Mouse (Mus musculus): ENCODE measurements around the gene Ndufb5. TPM values are rescaled to one million over a fixed set of nuclear protein-coding genes. Genes with fewer than 3 reads are reported as not detected.
"Not testable (repeated sequence)": the region's sequence is repeated elsewhere in the genome, so short reads cannot be mapped to it uniquely, and the experiment has no call there.

Gene Ndufb5
- polyA plus RNA-seq (2012; rRNA removed), result 210 and 260 TPM in 2 replicates

- TF ChIP-seq CTCF (IDR thresholded peaks at IDR 0.05; ENCODE audit: borderline replicate concordance, extremely low read depth, insufficient read depth, insufficient read length), result no peak
- peak; percentile 72; the same call in 1 of the 2 replicates for TF ChIP-seq POLR2A (IDR thresholded peaks at IDR 0.05; ENCODE audit: borderline replicate concordance, extremely low read depth, insufficient read depth, insufficient read length, poor library complexity, severe bottlenecking)
- peak; percentile 100 for DNase-seq (ENCODE audit: low read depth)
These were observed at the start of gene Ndufb5 for GRCm38 (mm10) chr3:32736244-32737171. Ndufb5 (plus strand) TSS chr3:32736990.

GRCm38 (mm10) chr3:32687156-32687555 is 49.6 kb upstream of the Ndufb5 start:
- no peak for DNase-seq (ENCODE audit: low read depth)
- TF ChIP-seq CTCF (IDR thresholded peaks at IDR 0.05; ENCODE audit: borderline replicate concordance, extremely low read depth, insufficient read depth, insufficient read length), result no peak
- TF ChIP-seq POLR2A (IDR thresholded peaks at IDR 0.05; ENCODE audit: borderline replicate concordance, extremely low read depth, insufficient read depth, insufficient read length, poor library complexity, severe bottlenecking), result no peak

GRCm38 (mm10) chr3:32689567-32689999 is 47.2 kb upstream of the Ndufb5 start:
- no peak for DNase-seq (ENCODE audit: low read depth)
- no peak for TF ChIP-seq CTCF (IDR thresholded peaks at IDR 0.05; ENCODE audit: borderline replicate concordance, extremely low read depth, insufficient read depth, insufficient read length)
- TF ChIP-seq POLR2A (IDR thresholded peaks at IDR 0.05; ENCODE audit: borderline replicate concordance, extremely low read depth, insufficient read depth, insufficient read length, poor library complexity, severe bottlenecking), result no peak

- DNase-seq (ENCODE audit: low read depth), result no peak
- TF ChIP-seq CTCF (IDR thresholded peaks at IDR 0.05; ENCODE audit: borderline replicate concordance, extremely low read depth, insufficient read depth, insufficient read length), result no peak
- TF ChIP-seq POLR2A (IDR thresholded peaks at IDR 0.05; ENCODE audit: borderline replicate concordance, extremely low read depth, insufficient read depth, insufficient read length, poor library complexity, severe bottlenecking), result no peak
These were observed 46.8 kb upstream of the Ndufb5 start for GRCm38 (mm10) chr3:32690008-32690407.

GRCm38 (mm10) chr3:32690901-32691300 is 45.9 kb upstream of the Ndufb5 start:
- no peak for DNase-seq (ENCODE audit: low read depth)
- TF ChIP-seq CTCF (IDR thresholded peaks at IDR 0.05; ENCODE audit: borderline replicate concordance, extremely low read depth, insufficient read depth, insufficient read length) (no peak), POLR2A (IDR thresholded peaks at IDR 0.05; ENCODE audit: borderline replicate concordance, extremely low read depth, insufficient read depth, insufficient read length, poor library complexity, severe bottlenecking) (no peak)

GRCm38 (mm10) chr3:32691841-32692240 is 44.9 kb upstream of the Ndufb5 start:
- DNase-seq (ENCODE audit: low read depth), result no peak
- TF ChIP-seq CTCF (IDR thresholded peaks at IDR 0.05; ENCODE audit: borderline replicate concordance, extremely low read depth, insufficient read depth, insufficient read length) (no peak), POLR2A (IDR thresholded peaks at IDR 0.05; ENCODE audit: borderline replicate concordance, extremely low read depth, insufficient read depth, insufficient read length, poor library complexity, severe bottlenecking) (no peak)

- no peak for DNase-seq (ENCODE audit: low read depth)
- no peak for TF ChIP-seq POLR2A (IDR thresholded peaks at IDR 0.05; ENCODE audit: borderline replicate concordance, extremely low read depth, insufficient read depth, insufficient read length, poor library complexity, severe bottlenecking)
- TF ChIP-seq CTCF (IDR thresholded peaks at IDR 0.05; ENCODE audit: borderline replicate concordance, extremely low read depth, insufficient read depth, insufficient read length), result no peak
These were observed 42.6 kb upstream of the Ndufb5 start for GRCm38 (mm10) chr3:32694211-32694610.

GRCm38 (mm10) chr3:32694737-32695582 is 41.8 kb upstream of the Ndufb5 start:
- no peak for DNase-seq (ENCODE audit: low read depth)
- TF ChIP-seq POLR2A (IDR thresholded peaks at IDR 0.05; ENCODE audit: borderline replicate concordance, extremely low read depth, insufficient read depth, insufficient read length, poor library complexity, severe bottlenecking) (no peak), CTCF (IDR thresholded peaks at IDR 0.05; ENCODE audit: borderline replicate concordance, extremely low read depth, insufficient read depth, insufficient read length) (no peak)

GRCm38 (mm10) chr3:32695583-32695980 is 41.2 kb upstream of the Ndufb5 start:
- DNase-seq (ENCODE audit: low read depth), result no peak
- TF ChIP-seq POLR2A (IDR thresholded peaks at IDR 0.05; ENCODE audit: borderline replicate concordance, extremely low read depth, insufficient read depth, insufficient read length, poor library complexity, severe bottlenecking) (no peak), CTCF (IDR thresholded peaks at IDR 0.05; ENCODE audit: borderline replicate concordance, extremely low read depth, insufficient read depth, insufficient read length) (no peak)

GRCm38 (mm10) chr3:32698228-32698863 is 38.4 kb upstream of the Ndufb5 start:
- peak; percentile 91 for TF ChIP-seq CTCF (IDR thresholded peaks at IDR 0.05; ENCODE audit: borderline replicate concordance, extremely low read depth, insufficient read depth, insufficient read length)
- TF ChIP-seq POLR2A (IDR thresholded peaks at IDR 0.05; ENCODE audit: borderline replicate concordance, extremely low read depth, insufficient read depth, insufficient read length, poor library complexity, severe bottlenecking), result no peak
- peak; percentile 90 for DNase-seq (ENCODE audit: low read depth)

GRCm38 (mm10) chr3:32704021-32704420 is 32.8 kb upstream of the Ndufb5 start:
- not testable (repeated sequence) for DNase-seq (ENCODE audit: low read depth)

- not testable (repeated sequence) for DNase-seq (ENCODE audit: low read depth)
These were observed 32.2 kb upstream of the Ndufb5 start for GRCm38 (mm10) chr3:32704632-32705031.

GRCm38 (mm10) chr3:32705647-32706348 is 31.0 kb upstream of the Ndufb5 start, which contains the start of gene Actl6a:
Actl6a (plus strand) TSS chr3:32706298.
- DNase-seq (ENCODE audit: low read depth), result not testable (repeated sequence)

Data from brain, embryonic 14.5 days (tissue).